Mouse (Mus musculus) inflammation-experienced regulatory T-cells (primary cell): ENCODE results near the gene Olfr799. TPM values are rescaled to one million over a fixed set of nuclear protein-coding genes. Genes with fewer than 3 reads are reported as not detected.

ENCODE experiments used
- polyA plus RNA-seq, 2 experiments: library from polyadenylated mRNA; unstranded; fragments of 100-300 nt; shearing (Covaris generic); gene quantifications; one replicate each; pipeline ENCODE4 v1.2.1; 2017

The Olfr799 gene
- under 1 TPM in 1 of 2 experiments, not detected in 1; 0.43 TPM for polyA plus RNA-seq

DNA sequence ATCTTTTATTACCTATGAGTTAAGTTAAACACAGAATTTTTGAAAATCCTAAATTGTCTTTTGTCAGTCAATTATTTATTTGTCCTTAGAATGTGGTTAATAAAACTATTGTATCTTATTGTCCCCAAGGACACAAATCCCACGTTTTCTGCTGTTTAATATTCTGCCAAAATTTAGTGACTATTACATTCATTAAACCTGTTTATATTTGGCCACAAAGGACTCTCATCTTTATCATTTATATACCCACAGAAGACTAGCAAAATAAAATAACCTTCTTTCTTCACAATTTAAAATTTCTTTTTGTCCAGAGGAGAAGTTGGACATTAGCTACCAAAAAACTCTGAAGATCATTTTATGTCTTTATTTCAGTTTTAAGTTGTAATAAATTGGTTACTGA lies at the start of gene Olfr799:
Gene Olfr799 (plus strand): TSS at position 301 of the 400 bp plus-strand sequence.

DNA sequence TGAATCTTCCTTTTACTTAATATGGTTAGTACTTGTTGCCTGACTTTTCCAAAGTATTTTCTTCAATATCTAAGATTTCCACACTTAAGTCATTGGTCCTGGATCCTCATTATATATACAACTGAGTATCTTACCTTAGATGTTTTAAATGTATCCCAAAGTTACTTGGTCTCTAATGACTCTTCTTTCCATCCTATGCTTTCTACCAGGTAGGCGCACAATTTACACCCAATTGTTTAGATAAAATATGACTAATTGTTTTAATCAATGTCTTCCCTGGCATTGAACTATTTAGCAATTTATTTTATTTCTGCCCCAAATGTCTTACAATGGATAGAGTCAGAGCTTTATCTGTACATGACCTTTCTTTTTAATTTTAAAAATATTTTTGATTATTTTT lies 24.8 kb upstream of the Olfr799 start, which contains the start of gene Olfr796:
Gene Olfr796 (minus strand): TSS at position 101 of the 400 bp plus-strand sequence.

GRCm38 (mm10) chr10:129627834-129628233 lies 9.4 kb upstream of the Olfr799 start, which contains the start of gene Olfr798:
TSS of gene Olfr798 (minus strand) at chr10:129627934.

DNA sequence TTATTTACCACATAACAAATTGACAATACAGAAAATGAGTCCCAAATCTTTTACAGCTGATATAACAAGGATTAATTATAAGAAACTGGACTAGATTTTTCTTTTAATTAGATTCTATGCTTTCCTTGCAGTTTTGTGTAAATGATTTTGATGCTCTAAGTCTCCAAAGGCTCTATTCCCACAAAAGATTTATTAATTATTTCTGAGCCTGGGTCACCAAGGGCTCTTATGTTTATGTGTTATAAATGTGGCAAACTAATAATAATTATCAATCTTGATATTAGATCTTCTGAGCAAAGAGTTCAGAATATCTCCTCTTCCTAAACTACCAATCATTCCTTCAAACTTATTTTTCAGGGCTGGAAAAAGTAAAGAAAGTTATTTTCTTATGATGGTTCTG lies 20.1 kb downstream of the Olfr799 start, which contains the start of gene Olfr800:
Gene Olfr800 (plus strand): TSS at position 301 of the 400 bp plus-strand sequence.

GRCm38 (mm10) chr10:129673765-129674164 lies 36.5 kb downstream of the Olfr799 start, which contains the start of gene Olfr801:
TSS of gene Olfr801 (minus strand) at chr10:129673865.

DNA sequence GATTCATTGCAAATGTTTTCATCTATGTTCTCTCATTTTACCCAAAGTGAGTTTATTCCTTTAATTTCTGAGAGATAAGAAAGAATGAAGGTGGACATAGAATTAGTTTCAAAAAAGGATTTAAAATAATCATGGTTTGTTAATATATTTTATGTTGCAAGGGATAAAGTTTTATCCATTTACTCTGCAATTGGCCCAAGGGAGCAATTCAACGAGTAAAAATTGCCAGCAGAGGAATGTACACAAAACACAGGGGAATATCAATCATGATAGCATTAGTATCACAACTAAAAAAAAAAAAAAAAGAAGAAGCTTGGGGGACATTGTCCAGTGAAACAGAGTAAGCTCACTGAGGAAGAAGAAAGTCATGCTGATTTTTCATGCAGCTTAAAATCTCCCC lies 50.8 kb downstream of the Olfr799 start, which contains the start of gene Olfr802:
Gene Olfr802 (minus strand): TSS at position 101 of the 400 bp plus-strand sequence.

DNA sequence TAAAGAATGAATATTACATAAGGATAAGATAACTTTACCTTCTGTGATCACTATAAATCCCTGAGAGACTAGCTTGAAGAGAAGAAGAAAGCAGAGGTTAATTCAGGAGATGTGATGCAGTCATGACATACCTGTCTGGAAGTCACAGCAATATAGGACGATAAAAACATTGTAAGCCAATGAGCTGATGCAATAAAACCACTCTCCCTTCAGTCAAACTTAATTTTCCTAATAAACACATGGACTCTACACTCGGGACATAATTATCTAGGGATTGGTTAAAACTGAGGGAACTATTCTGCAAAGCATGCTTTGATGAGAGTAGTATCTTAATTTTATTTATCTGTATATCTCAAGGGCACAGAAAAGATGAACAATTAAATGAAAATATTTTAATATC lies 56.9 kb downstream of the Olfr799 start, which contains the start of gene Olfr803:
Gene Olfr803 (minus strand): TSS at position 101 of the 400 bp plus-strand sequence.

Other genes starting within 250 kb of the Olfr799 start
- under 1 TPM in 1 of 2 experiments, not detected in 1; 0.69 TPM for gene Olfr785, start 232.1 kb upstream of the Olfr799 start, polyA plus RNA-seq
- gene Olfr786, start 210.2 kb upstream of the Olfr799 start, polyA plus RNA-seq: not detected
- gene Olfr787, start 175.6 kb upstream of the Olfr799 start, polyA plus RNA-seq: 1 to 10 TPM in 1 of 2 experiments, under 1 TPM in 1; 0.14 to 1.8 TPM
- under 1 TPM in 1 of 2 experiments, not detected in 1; 0.04 TPM for gene Olfr788, start 166.5 kb upstream of the Olfr799 start, polyA plus RNA-seq
- under 1 TPM in 1 of 2 experiments, not detected in 1; 0.06 TPM for gene Olfr789, start 152.7 kb upstream of the Olfr799 start, polyA plus RNA-seq
- gene Olfr790, start 139.0 kb upstream of the Olfr799 start, polyA plus RNA-seq: not detected
- under 1 TPM in 1 of 2 experiments, not detected in 1; 0.48 TPM for gene Olfr791, start 115.7 kb upstream of the Olfr799 start, polyA plus RNA-seq
- gene Olfr792, start 98.3 kb upstream of the Olfr799 start, polyA plus RNA-seq: under 1 TPM in 1 of 2 experiments, not detected in 1; 0.31 TPM
- gene Olfr794, start 69.8 kb upstream of the Olfr799 start, polyA plus RNA-seq: not detected
- not detected for gene Olfr796, start 24.9 kb upstream of the Olfr799 start, polyA plus RNA-seq
- gene Olfr798, start 9.6 kb upstream of the Olfr799 start, polyA plus RNA-seq: 1 to 10 TPM in 1 of 2 experiments, under 1 TPM in 1; 0.13 to 1.1 TPM
- gene Olfr800, start 20.2 kb downstream of the Olfr799 start, polyA plus RNA-seq: not detected
- gene Olfr801, start 36.4 kb downstream of the Olfr799 start, polyA plus RNA-seq: 1 to 10 TPM in 1 of 2 experiments, under 1 TPM in 1; 0.27 to 2.8 TPM
- gene Olfr802, start 50.7 kb downstream of the Olfr799 start, polyA plus RNA-seq: under 1 TPM in 1 of 2 experiments, not detected in 1; 0.13 TPM
- gene Olfr803, start 56.8 kb downstream of the Olfr799 start, polyA plus RNA-seq: not detected
- gene Olfr804, start 65.7 kb downstream of the Olfr799 start, polyA plus RNA-seq: under 1 TPM; 0.02 to 0.07 TPM
- not detected for gene Olfr805, start 91.9 kb downstream of the Olfr799 start, polyA plus RNA-seq
- not detected for gene Olfr806, start 104.4 kb downstream of the Olfr799 start, polyA plus RNA-seq
- gene Olfr807, start 120.3 kb downstream of the Olfr799 start, polyA plus RNA-seq: under 1 TPM in 1 of 2 experiments, not detected in 1; 0.82 TPM
- not detected for gene Olfr808, start 128.0 kb downstream of the Olfr799 start, polyA plus RNA-seq
- gene Olfr809, start 137.2 kb downstream of the Olfr799 start, polyA plus RNA-seq: under 1 TPM; 0.07 to 0.22 TPM
- gene Olfr810, start 157.4 kb downstream of the Olfr799 start, polyA plus RNA-seq: not detected
- gene Olfr811, start 166.9 kb downstream of the Olfr799 start, polyA plus RNA-seq: not detected
- 1 to 10 TPM in 1 of 2 experiments, under 1 TPM in 1; 0.20 to 1.2 TPM for gene Olfr812, start 208.6 kb downstream of the Olfr799 start, polyA plus RNA-seq
- gene Olfr813, start 217.9 kb downstream of the Olfr799 start, polyA plus RNA-seq: not detected
- gene Olfr814, start 242.4 kb downstream of the Olfr799 start, polyA plus RNA-seq: under 1 TPM in 1 of 2 experiments, not detected in 1; 0.91 TPM